Mouse (Mus musculus): ENCODE data around the gene Tmem256.
A peak's percentile ranks its signal among the peaks of the same experiment; 100 is the strongest.

The Tmem256 gene

DNA sequence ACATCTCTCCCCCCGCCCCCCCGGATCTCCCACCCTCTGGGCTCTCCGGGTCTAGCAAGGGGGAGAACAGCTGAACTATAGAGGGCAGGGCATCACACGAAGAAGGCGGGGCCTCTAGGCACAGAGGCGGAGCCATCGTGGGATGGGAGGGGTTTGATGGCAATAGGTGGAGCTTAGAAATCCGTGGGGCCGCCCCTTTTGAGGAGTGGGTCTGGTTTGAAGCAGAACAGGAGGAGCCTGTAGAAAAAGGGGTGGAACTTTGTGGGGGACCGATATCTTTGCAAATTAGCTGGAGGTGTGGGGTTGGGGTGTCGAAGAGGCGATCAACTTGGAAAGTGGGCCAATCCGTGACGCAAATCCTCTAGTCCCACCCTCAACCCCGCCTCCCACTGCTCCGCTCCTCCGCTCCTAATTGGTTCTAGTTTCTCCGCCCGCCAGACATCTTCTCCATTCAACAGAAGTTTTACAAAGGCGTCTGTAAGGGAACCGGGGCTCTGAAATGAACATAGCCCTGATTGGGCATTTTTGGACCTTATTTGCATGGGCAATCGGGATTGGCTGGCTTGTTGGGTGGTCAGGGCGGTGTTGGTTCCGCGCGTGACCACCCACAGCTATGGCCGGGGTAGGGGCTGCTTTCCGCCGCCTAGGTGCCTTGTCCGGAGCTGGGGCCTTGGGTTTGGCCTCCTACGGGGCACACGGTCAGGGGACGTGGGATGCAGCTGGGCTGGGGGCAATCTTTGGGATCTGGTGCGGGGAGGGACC, at the start of gene Tmem256:
Gene Tmem256, plus strand, starts transcription at position 563 of the 762 bp plus-strand sequence.
- peak; percentile 96 for DNase-seq (ENCODE audit: low spot score)

DNA sequence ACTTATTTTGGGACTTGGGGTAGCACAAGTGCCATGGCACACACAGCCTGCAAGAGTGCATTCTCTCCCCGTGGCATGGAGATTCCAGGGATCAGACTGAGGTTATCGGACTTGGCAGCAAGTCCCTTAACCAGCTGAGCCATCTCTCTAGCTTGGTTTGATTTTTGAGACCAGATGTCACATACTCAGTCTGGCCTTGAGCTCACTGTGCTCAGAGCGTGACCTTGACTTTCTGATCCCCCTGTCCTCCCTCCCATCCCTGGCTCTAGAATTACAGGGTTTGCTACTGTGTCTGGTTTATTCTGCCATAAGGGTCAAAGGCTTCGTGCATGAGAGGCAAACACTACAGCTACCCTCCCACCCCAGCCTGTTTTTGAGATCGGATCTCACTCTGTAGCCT, 48.9 kb upstream of the Tmem256 start:
- DNase-seq (ENCODE audit: low spot score) = no peak

DNA sequence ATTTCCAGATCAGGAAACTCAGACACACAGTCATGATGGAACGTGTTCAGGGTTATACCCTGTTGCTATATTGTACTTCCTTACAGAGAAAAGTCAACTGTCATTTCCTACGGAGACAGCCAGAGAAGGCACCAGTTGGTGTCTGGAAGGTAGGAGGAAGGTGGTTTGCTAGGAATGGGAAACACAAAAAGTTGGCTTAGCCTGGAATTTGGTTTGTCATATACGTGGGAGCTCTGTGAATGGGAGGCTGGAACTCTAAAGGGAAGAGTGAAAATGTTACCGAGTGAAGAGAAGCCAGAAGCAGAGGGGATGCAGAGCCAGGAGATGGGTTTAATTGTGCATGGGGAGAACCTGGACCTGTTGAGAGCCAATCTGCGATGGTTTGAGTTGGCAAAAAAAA, 46.9 kb upstream of the Tmem256 start:
- no peak for DNase-seq (ENCODE audit: low spot score)

DNA sequence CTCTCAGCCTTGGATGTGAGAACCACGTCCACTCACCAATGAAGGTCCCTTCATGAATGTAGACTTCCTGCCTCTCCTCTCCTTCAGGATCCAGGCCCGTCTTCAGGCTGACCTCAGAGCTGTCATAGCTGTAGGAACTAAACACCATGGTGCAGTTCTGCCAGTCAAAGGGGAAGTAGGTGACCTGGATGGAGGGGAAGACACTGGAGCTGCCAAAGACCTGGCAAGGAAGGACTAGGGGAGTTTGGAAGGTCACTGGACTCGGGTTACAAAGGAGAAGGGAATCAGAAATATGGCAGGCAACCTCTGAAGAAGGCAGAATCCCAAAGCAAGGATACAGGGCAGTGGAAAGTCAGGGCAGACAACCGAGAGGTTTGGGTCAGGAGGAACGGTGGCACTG, 44.9 kb upstream of the Tmem256 start:
- no peak for DNase-seq (ENCODE audit: low spot score)

DNA sequence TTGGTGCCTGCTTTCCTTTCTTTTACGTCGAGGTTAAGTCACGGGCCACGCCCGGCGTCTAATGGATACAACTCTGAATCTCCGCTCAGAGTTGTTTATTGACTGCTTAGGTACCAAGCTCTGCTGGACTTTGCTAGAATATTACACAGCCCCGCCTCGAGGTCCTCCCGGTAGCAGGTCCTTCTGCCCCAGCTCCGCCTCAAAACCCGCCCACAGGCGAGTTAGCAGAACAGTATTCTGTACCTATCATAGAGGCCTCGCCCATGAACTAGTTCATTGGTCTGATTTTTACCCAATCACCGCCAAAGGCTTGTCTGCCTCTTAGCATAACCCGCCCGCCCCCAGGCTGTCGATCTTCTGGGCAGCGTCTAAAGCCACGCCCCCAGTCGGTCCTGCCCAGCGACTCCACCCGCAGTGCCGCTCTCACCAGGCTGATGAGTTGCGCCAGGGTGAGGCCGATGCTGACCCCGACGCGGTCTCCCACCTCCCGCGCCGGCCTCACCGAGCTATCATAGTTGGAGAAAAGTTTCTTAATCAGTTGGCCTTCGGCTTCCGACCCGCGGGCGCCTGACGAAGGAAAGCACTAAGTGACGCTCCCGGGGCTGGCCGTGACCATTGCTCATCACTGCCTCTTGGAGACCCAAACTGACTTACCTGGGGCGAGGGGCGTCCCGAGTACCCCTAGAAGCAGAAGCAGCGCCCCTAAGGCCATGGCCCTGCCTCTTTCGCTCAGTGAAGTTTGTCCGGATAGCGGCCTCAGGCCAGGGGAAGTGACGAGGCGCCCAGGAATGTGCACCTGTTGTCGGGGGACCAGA, 42.9 kb upstream of the Tmem256 start, which contains the start of gene Chrnb1:
Gene Chrnb1, minus strand, starts transcription at position 776 of the 815 bp plus-strand sequence.
- peak; percentile 94 for DNase-seq (ENCODE audit: low spot score)

DNA sequence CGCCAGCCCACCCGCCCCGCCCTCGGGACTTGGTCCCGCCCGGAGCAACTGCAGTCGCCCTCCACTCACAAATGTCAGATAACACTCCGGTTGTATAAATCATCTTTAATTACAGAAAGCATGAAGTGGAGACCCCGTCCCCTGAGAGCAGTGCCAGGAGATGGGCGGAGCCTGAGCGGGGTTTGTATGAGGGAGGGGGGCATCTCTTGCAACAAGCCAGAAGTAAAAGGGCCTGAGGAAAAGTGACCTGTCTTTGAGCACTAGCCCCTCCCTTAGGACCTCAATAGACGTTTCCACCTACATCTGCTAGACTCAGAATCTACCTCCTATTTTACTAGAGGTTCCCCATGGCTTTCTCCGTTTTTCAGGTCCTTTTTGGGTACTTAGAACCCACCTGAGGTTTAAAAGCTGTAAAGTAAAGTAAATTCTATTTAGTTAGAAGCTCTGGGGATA, 42.3 kb upstream of the Tmem256 start:
- no peak for DNase-seq (ENCODE audit: low spot score)

DNA sequence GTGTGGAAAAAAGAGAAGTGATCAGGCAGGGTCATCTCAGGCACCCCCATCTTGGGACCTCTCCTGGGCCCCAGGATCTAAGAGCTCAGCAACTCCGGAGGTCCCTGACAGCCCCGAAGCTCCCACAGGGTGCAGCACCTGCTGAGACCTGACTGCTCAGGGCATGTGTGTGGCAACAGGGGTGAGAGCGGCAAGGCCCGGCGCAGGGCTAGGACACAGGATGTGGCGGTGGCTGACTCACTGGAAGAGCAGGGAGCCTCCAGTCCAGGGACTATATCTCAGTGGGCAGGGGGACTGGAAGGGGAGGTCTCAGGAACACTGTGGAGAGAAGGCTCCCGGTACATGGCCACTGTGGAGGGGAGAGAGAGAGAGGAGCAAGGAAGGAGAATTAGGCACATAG, 40.4 kb upstream of the Tmem256 start:
- DNase-seq (ENCODE audit: low spot score) = no peak

DNA sequence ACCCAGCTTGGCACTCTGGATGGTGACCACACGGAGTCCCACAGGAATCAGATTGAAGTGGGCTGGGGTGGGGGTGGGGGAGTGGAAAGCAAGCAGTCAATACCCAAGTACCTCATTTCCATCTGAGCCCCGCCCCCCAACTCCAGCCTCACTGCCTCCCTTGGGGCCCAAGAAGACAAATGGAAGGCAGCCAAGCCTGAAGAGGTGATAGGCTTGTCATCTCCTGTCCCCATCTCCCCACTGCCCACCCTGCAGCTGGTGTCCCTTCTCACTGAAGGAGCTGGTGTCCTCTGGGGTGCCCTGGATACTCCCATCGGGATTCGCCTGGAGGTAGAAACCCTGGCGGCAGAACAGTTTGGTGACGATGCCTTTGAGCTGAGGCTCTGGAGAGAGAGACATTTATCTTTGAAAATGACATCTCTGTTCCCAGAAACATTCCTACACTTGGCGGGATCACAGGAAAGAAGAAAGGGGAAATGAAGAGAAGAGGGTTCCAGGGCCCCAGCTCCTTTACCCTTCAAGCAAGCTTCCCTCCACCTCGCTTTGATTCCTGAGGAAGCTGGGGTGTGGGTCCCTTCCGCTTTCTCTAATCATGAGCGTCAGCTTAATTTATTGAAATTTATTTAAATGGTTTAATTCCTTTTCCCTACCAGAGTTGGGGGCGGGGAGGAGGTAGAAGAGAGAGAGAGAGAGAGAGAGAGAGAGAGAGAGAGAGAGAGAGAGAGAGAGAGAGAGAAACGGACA, 38.7 kb upstream of the Tmem256 start:
- peak; percentile 64 for DNase-seq (ENCODE audit: low spot score)

DNA sequence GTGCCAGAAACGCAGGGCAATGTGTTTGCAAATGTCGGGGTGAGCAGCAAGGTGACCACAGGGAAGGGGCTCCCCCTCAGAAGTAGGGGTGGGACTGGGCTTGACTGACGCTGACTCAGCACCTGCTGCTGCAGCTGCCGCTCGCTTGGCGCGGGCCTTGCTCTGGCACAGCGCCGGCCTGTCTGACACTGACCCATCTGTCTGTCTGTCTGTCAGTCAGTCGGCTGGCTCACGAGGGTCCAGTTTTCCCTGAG, 38.2 kb upstream of the Tmem256 start:
- DNase-seq (ENCODE audit: low spot score) = peak; percentile 66

DNA sequence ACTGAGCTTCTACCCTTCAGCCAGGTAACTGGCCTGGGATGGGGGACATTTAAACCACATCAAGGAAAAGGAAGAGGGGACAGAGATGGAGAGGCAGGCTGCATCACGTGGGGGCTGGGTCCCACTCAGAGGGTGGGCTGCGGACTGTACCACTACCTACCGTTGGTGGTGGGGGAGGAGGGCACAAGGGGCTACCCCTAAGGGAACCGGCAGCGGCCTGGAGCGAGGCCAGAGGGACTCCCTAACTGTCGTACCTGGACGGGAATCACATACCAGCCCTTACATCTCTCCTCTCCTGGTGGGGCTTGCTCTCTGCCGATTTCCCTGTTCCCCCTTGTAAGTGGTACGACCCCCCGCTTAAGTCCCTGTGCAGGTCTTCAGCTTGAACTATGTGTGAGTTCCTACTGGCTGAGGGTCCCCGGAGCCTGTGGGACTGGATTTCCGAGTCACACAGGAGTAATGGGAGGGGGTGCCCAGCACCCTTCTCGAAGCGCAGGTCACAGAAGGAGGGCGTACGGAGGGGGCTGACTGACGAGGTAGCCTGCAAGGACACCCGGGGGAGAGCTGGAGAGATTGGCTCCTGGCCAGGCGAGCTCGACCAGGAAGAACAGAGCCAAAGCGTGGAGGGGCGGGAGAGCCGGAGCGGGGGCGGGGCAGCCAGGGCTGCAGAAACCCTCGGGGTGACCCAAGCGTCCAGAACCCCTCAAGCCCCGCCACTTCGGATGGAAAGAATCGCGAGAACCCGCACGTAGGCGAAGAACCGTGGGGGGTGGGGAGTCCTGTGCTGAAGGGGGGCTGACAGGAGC, 37.7 kb upstream of the Tmem256 start:
- peak; percentile 92 for DNase-seq (ENCODE audit: low spot score)

DNA sequence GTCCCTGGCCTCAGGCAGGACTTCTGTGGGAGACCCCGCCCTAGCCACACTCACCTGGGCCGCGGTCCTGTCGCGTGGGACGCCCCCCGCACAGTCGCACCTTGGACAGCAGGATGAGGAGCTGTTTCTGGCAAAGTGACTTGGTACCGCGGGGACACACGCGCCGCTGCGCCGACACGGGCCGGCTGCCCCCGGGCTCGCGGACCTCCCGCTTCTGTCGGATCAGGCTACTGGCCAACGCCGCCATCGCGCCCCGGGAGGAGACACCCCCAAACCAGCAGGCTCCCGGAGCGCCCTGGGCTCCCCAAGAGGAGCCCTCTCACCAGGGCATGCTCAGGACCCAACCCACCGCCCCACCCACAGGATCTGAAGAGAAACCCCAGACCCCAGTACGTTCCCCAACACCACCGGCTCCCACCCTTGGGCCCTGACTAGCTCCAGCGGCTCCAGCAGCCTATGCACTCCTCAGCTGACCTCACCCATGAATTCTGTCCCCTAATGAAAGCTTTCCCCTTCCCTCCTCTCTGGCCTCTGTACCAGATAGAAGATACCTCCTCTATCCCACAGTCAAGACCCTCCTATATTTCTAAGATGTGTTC, 36.8 kb upstream of the Tmem256 start, which contains the start of gene Fgf11:
Gene Fgf11, minus strand, starts transcription at position 479 of the 599 bp plus-strand sequence.
- peak; percentile 60 for DNase-seq (ENCODE audit: low spot score)

DNA sequence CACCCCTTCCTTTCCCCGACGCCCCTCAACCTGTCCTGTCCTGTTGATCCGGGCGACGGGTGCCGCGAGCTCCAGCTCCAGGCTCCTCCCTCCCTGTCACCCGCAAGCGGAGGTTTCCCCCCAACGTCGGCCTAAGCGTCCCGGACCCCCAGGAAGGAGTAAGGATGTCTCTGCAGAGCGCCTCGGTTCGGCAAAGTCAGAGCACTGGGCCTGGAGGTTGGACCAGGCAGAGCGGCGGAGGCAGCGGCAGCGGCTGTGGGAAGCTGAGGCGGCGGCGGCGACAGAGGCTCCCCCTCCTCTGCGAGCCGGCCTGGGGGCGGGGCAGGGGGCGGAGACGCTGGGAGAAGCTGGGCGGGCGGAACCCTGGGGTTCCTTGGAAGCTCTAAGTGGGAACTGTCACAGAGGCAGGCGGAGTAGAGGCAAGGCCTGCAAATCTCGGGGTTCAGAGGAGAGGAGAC, 35.6 kb upstream of the Tmem256 start:
- DNase-seq (ENCODE audit: low spot score) = peak; percentile 93

DNA sequence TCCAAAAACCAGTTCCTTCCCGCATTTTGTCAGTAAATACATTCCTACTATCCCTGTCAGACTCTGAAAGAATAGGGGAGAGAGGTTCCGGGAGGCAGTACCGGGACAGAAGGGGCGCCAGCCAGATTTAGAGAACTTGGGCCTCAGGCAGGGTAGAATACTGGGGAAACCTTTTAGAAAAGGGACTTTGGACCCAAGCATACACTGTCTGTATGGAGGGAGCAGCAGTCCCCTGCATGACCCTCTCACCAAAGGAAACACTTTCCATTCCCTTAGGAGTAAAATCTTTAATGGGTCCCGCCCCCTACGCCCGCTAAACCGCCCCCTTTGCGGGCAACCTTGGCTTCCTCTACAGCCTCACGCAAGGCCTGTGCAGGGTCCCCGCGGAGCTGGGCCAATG, 35.0 kb upstream of the Tmem256 start:
- no peak for DNase-seq (ENCODE audit: low spot score)

DNA sequence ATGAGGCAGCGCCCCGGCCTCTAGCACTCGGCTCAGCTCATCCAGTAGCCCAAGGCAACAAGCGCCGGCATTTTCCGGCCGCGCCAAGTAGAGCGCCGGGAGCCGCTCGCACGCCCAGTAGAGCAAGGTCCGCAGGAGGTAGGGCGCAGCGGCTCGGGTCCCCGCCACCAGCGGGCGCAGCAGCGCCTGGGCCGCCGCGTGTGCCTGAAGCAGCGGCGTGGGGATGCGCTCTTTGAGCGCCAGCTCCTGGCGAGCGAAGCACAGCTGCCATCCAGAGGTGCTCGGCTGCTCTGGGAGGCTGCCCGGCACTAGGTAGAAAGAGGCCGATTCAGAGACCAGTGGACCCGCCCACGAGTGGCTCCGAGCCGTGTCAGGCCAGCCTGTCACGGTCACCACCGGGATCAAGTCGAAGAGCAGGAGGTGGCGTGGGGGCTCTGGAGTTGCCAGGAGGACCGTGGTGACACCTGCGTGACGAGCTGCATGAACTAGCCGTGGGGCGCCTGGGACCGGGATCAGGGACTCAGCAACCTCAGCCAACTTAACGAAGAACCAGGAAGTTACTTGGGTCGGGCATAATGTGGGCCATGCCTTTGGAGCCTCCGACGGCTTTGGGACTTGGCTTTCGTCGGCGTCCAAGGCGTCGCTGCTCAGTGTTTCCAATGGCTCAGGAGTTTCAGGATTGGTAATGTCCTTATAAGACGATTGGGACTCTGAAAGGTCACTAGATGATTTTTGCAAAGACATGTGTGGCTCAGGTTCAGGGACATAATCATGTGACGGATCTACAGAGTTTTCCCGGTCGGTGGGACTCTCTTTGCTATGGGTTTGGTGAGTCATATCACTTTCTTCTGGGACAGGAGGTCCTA, 34.3 kb upstream of the Tmem256 start:
- DNase-seq (ENCODE audit: low spot score) = peak; percentile 79

DNA sequence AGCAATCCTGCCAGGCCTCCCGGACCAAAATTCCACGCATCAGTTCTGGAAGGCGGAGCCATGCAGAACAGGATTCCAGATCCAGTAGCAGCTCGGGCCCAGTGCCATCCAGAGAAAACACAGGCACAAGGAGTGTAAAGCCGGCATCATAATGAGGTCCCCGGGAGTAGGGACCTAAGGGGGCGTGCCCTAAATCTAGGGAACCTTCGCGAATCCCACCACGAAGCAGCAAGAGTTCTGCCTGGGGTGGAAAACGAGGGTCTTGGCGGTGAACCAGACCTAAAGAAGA, 33.7 kb upstream of the Tmem256 start:
- DNase-seq (ENCODE audit: low spot score) = peak; percentile 66

DNA sequence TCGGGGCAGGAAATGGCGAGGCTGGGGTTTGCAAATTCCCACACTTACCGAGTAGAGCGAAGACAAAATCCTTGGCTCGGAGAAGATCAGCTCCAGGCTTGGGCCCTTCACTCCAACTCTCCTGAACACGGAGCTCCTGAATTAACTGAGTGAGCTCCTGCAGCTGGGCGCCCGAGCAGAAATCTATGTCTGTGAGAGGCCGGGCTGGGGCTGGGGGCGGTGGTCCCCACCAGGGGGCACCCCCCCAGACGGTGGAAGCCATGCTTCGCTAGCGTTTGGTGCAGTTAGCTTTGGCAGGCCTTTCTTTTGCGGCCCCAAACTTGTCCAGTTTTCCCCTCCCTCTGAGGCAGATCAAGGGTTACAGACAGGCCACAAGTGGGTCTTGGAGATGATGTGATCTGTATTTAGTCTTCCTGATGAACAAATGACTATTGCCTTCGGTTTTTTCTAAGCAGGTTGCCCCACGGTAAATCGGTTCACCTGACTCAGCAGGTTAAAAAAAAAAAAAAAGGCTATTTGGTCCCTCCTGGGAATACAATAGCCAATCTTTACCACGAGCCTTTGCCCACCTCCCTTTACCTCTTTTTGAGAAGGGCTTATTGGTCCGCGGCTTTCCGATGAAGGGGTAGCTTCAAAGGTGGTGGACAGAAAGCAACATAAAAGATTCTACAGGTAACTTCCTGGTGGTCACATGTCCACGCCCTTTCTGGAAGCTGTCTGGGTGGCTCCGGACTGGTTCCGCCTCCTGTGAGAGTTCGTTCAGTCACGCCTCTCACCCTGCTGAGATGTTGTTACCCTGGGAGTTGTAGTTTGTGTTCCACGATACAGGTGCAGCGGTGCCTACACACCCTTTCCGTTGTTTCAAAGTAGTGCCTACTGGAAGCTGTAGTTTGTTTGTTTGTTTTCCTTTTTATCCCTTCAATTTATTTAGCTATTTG, 33.1 kb upstream of the Tmem256 start, which contains the start of gene Tmem102:
Gene Tmem102, minus strand, starts transcription at position 653 of the 938 bp plus-strand sequence.
- no peak for DNase-seq (ENCODE audit: low spot score)

DNA sequence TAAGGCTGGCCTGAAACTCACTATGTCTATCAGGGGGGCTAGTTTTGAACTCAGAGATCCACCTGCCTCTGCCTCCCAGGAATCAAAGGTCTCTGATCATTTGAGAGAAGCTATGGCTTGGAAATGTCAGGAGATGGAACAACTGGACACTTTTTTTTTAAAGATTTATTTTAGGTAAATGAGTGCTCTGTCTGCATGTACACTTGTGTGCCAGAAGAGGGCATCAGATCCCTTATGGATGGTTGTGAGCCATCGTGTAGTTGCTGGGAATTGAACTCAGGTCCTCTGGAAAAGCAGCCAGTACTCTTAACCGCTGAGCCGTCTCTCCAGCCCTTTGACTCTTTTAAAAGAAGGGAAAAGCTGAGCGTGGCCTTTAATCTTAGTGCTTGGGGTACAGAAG, 31.9 kb upstream of the Tmem256 start:
- DNase-seq (ENCODE audit: low spot score) = no peak

DNA sequence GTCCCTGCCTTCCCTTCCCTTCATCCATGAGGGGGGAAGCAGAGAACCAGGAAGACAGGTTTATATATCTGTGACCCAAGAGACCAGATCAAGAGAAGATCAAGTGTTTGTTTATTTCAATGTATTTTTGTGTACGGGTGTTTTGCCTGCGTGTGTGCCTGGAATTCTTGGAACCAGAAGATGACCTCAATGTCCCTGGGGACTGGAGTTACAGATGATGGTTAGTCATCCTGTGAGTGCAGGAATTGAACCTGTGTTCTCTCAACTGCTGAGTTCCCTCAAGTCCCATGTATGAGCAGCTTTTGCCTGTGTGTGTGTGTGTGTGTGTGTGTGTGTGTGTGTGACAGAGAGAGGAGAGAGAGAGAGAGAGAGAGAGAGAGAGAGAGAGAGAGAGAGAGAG, 30.7 kb upstream of the Tmem256 start:
- DNase-seq (ENCODE audit: low spot score) = no peak

DNA sequence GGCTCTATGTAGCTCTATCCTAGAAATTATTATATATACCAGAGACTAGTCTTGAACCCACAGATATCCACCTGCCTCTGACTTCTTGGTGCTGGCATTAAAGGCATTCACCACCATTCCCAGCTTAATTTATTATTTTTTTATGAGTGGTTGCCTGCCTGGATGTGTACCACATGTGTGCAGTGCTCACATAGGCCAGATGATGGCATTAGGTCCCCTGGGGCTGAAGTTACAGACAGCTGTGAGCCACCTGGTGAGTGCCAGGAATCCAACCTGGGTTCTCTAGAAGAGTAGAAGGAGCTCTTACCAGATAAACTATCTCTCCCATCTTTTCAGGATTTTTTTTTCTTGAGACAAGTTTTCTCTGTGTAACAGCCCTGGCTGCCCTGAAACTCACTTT, 28.0 kb upstream of the Tmem256 start:
- no peak for DNase-seq (ENCODE audit: low spot score)

All from testis, postnatal 10 days (tissue).